In genomic region chr3:33401904-33402303, GRCm38 (mm10) we compare ENCODE assay signal across 21 mouse cellular contexts.
DNase-seq lines count a peak whose midpoint lies in the region; TF ChIP-seq lines count a peak whose summit lies in the region.
"Had no signal": no experiment of that assay in that cellular context is flagged by ENCODE, and none has a peak within 500 bp of the region (broad histone marks: within the 10 kb centered on the region; RNA-seq: fewer than 3 reads in every experiment).

No protein-coding gene starts in this region.

- no peak for TF ChIP-seq CTCF in left cerebral cortex, adult 2 months (IDR thresholded peaks at IDR 0.05)

- DNase-seq in heart, adult 11 months, result peak; percentile 50
- DNase-seq in heart, adult 18-20 months, result no peak
- no peak for DNase-seq in left cerebral cortex, adult 2 months (ENCODE audit: extremely low spot score in 1 of 2, low spot score in 2 of 2)
- DNase-seq in left cerebral cortex, postnatal 14 days (ENCODE audit: low spot score in 2 of 2), result no peak
- no peak for DNase-seq in right cerebral cortex, postnatal 25 days
- DNase-seq: adrenal gland, adult 2 months; adrenal gland, postnatal 10 days; adrenal gland, postnatal 25 days; B cell, adult 2 months; cerebellum, adult 11 months; cerebellum, adult 18-20 months; cerebellum, adult 8-10 months; cerebellum, adult 9-11 months; cerebellum, postnatal 14 days; cerebellum, postnatal 36 days; embryo, embryonic 11 days had no signal

- intact Hi-C loops in left cerebral cortex, adult 2 months (cut with DNase I), result no loop called here
- intact Hi-C loops in left cerebral cortex, postnatal 14 days (cut with DNase I), result no loop called here

- peak overlapping the region; percentile 80 for H3K27ac ChIP-seq in left cerebral cortex, adult 2 months
- H3K27ac ChIP-seq: embryonic facial prominence, embryonic 13.5 days; embryonic facial prominence, embryonic 15.5 days; forebrain, embryonic 10.5 days; forebrain, embryonic 12.5 days had no signal

- no peak overlapping the region for H3K4me3 ChIP-seq in left cerebral cortex, adult 2 months
- H3K4me3 ChIP-seq: embryonic facial prominence, embryonic 13.5 days; embryonic facial prominence, embryonic 15.5 days; erythroblast, embryonic 14.5 days; forebrain, embryonic 10.5 days; forebrain, embryonic 12.5 days had no signal
